Mouse (Mus musculus): Measurements from ENCODE around the gene Gpr68. TPM values are rescaled to one million over a fixed set of nuclear protein-coding genes. Genes with fewer than 3 reads are reported as not detected.

Gpr68 gene
- polyA plus RNA-seq, 1 experiment from 2014 or later = 1.6 TPM

DNA sequence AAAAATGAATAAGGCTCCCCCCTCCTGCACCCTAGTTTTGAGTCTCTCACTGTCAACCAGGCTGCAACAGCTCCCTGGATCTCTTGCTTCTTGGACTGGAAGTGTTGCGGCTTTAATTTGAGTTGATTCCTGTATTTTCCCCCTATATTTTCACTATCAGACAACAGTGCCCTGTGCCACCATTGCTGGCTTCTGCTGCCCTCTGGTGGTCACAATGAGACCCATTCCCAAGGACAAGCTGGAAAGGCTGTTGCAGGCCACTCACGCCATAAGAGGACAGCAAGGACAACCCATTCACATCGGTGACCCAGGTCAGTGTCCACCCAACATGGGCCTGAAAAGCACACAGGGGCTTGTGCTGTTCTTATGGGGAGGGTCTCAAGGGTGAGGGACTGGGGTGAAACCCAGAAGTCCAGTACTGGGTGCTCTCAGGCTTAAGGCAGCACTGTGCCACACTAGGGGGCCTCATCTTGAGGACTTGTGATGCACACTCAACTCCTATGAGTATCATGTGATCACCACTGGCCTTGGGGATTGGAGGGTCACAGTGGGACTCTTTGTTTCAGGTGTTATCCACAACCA is 66.7 kb downstream of the Gpr68 start:
- H3K9ac ChIP-seq (replicated peaks) = no peak overlapping the region
- H3K4me1 ChIP-seq (replicated peaks) = peaks cover 3% of the 10 kb centered on the region; the same call in 1 of the 2 replicates
- H3K9me3 ChIP-seq = no peaks in the 10 kb centered on the region
- WGBS = 13% methylated on average over 3 of the region's 3 CpGs
- H3K27ac ChIP-seq = no peak overlapping the region
- ATAC-seq = peak; percentile 85
- no peak overlapping the region for H3K4me2 ChIP-seq (replicated peaks)
- no peaks in the 10 kb centered on the region for H3K27me3 ChIP-seq
- H3K36me3 ChIP-seq = no peaks in the 10 kb centered on the region
- H3K4me3 ChIP-seq (replicated peaks) = no peak overlapping the region

DNA sequence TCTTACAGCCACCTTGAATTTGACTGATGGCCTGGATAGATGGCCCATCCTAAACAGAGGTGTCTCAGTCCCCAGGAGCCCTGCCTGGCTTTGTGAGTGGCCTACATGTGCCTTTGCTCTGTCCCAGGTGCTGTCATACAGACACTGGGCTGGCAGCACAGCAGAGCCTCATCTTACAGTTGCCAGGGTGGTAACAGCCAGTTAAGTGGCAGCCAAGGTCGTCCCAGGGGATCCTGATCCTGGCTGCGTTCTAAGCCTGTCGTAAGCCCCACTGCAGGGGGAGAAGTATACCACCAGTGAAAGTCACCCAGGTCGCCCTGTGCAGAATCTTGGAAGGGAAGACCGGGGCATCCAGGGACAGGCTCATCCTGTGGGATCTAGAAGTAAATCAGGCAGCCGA is 68.1 kb downstream of the Gpr68 start:
- H3K36me3 ChIP-seq = no peaks in the 10 kb centered on the region
- peaks cover 3% of the 10 kb centered on the region; the same call in 1 of the 2 replicates for H3K4me1 ChIP-seq (replicated peaks)
- 83% methylated on average over 6 of the region's 6 CpGs for WGBS
- no peaks in the 10 kb centered on the region for H3K27me3 ChIP-seq
- no peak overlapping the region for H3K27ac ChIP-seq
- no peak overlapping the region for H3K4me2 ChIP-seq (replicated peaks)
- H3K4me3 ChIP-seq (replicated peaks) = no peak overlapping the region
- ATAC-seq = no peak
- H3K9ac ChIP-seq (replicated peaks) = no peak overlapping the region
- H3K9me3 ChIP-seq = no peaks in the 10 kb centered on the region

GRCm38 (mm10) chr12:100839079-100839600 is 68.9 kb downstream of the Gpr68 start:
- no peaks in the 10 kb centered on the region for H3K36me3 ChIP-seq
- H3K9ac ChIP-seq (replicated peaks) = no peak overlapping the region
- H3K27ac ChIP-seq = no peak overlapping the region
- no peaks in the 10 kb centered on the region for H3K9me3 ChIP-seq
- ATAC-seq = no peak
- no peak overlapping the region for H3K4me2 ChIP-seq (replicated peaks)
- WGBS = 28% methylated on average over 8 of the region's 8 CpGs
- H3K4me3 ChIP-seq (replicated peaks) = no peak overlapping the region
- H3K4me1 ChIP-seq (replicated peaks) = peaks cover 3% of the 10 kb centered on the region; the same call in 1 of the 2 replicates
- H3K27me3 ChIP-seq = no peaks in the 10 kb centered on the region

- Histone ChIP-seq H3K4me1 (replicated peaks) (peaks cover 5% of the 10 kb centered on the region), H3K36me3 (no peaks in the 10 kb centered on the region), H3K9me3 (no peaks in the 10 kb centered on the region), H3K9ac (replicated peaks) (no peak overlapping the region), H3K4me2 (replicated peaks) (no peak overlapping the region), H3K27me3 (no peaks in the 10 kb centered on the region), H3K4me3 (replicated peaks) (no peak overlapping the region), H3K27ac (no peak overlapping the region)
- WGBS = 87% methylated on average over 3 of the region's 3 CpGs
- ATAC-seq = no peak
Measured at GRCm38 (mm10) chr12:100837208-100837607, 70.8 kb downstream of the Gpr68 start.

DNA sequence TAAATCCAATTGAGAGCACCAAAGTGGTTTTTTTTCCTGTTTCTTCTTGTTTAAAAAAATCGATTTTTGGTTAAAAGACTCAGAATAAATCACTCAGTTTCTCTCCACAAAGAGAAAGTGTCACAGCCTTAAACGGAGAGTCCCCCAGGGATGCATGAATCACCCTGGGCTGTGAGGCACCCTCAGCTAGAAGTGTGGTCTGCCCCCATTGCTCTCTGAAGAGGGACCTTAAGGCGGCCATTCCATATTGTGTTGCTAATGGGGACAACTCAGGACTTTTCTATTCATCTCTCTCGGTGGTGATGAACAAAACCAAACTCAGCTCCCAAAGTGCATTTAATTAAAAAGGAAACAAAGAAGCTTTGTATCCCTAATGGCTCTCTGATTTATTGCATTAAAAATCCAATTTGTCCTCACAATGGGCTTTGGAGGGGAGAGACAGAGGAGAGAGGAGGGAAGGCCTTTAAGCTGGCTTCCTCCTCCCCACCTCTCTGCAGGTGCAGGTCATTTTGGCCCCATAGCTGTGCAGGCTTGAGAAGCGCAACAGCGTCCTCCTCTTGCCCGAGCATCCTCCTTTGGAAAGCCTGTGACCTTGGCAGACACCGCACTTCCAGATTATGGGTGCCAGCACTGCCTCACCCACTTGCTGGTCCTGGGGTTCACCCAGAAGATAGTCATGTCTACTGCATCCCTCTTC is 76.2 kb downstream of the Gpr68 start:
- Histone ChIP-seq H3K9ac (replicated peaks) (no peak overlapping the region), H3K27me3 (no peaks in the 10 kb centered on the region), H3K4me1 (replicated peaks) (peaks cover 12% of the 10 kb centered on the region), H3K4me2 (replicated peaks) (no peak overlapping the region), H3K4me3 (replicated peaks) (no peak overlapping the region), H3K27ac (no peak overlapping the region), H3K9me3 (no peaks in the 10 kb centered on the region), H3K36me3 (no peaks in the 10 kb centered on the region)
- peak; percentile 67 for ATAC-seq
- 16% methylated on average over 8 of the region's 8 CpGs for WGBS

DNA sequence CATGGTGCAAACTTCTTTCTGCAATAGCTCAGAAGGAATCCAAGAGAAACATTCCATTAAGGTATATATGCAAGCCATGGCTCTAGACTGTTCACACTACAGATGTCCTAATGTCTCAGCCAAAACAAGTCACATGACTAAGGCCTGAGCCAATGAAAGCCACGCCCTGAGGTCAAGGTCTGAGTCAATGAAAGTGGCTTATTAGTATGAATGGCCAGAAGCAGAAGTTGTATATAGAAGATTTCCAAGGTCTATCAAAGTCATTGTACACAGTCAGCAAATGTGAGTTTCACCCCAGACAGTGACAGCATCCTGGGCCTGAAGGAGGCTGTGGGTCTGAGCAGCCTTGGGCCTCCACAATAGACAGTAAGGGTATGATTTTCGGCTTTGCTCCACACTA is 77.0 kb downstream of the Gpr68 start:
- no peak overlapping the region for H3K9ac ChIP-seq (replicated peaks)
- H3K9me3 ChIP-seq = no peaks in the 10 kb centered on the region
- no peak overlapping the region for H3K4me3 ChIP-seq (replicated peaks)
- H3K36me3 ChIP-seq = no peaks in the 10 kb centered on the region
- WGBS = 72% methylated on average over 2 of the region's 2 CpGs
- ATAC-seq = no peak
- no peak overlapping the region for H3K4me2 ChIP-seq (replicated peaks)
- H3K27me3 ChIP-seq = no peaks in the 10 kb centered on the region
- no peak overlapping the region for H3K27ac ChIP-seq
- H3K4me1 ChIP-seq (replicated peaks) = peaks cover 12% of the 10 kb centered on the region

Other genes with a start within 250 kb of the Gpr68 start
- gene Rps6ka5, start 181.2 kb downstream of the Gpr68 start, polyA plus RNA-seq (2015; fragmentation: Nextera tagmentation; extraction: Ambion mirVana) = 6.3 and 6.4 TPM in 2 replicates
- gene Dglucy, start 129.1 kb downstream of the Gpr68 start, polyA plus RNA-seq (2015; fragmentation: Nextera tagmentation; extraction: Ambion mirVana) = 1.6 and 2.1 TPM in 2 replicates
- 15.6 and 16.5 TPM in 2 replicates for gene Ccdc88c, start 120.9 kb upstream of the Gpr68 start, polyA plus RNA-seq (2015; fragmentation: Nextera tagmentation; extraction: Ambion mirVana)
- gene Ppp4r3a, start 175.5 kb upstream of the Gpr68 start, polyA plus RNA-seq (2015; fragmentation: Nextera tagmentation; extraction: Ambion mirVana) = 31.3 and 37.6 TPM in 2 replicates